Mouse (Mus musculus) hindbrain, embryonic 12.5 days (tissue): ENCODE results near the gene Nap1l4. TPM values are rescaled to one million over a fixed set of nuclear protein-coding genes. Genes with fewer than 3 reads are reported as not detected.

Experiments
- ATAC-seq: fragments of 200-750 bp; cut with Nextera tagmentation; 2 replicates; pipeline ENCODE4 v1.8.0; 2017; ENCODE audit warnings: moderate TSS enrichment; ENCODE audit not compliant: low FRiP score
- H3K27ac ChIP-seq: fragments of 300-500 bp; sonication (generic); 2 replicates; pipeline ENCODE4 v1.5.1; 2016; ENCODE audit warnings: mild to moderate bottlenecking
- H3K27me3 ChIP-seq: fragments of 300-500 bp; sonication (generic); 2 replicates; pipeline ENCODE4 v1.6.1; 2016; ENCODE audit warnings: mild to moderate bottlenecking
- H3K36me3 ChIP-seq: fragments of 300-500 bp; sonication (generic); 2 replicates; pipeline ENCODE4 v1.6.1; 2016; ENCODE audit warnings: mild to moderate bottlenecking
- H3K4me1 ChIP-seq: fragments of 300-500 bp; sonication (generic); 2 replicates; pipeline ENCODE4 v1.6.1; 2016
- H3K4me2 ChIP-seq: fragments of 300-500 bp; sonication (generic); replicated peaks from 2 replicates; pipeline ENCODE4 v1.6.1; 2016; ENCODE audit warnings: mild to moderate bottlenecking
- H3K4me3 ChIP-seq: fragments of 300-500 bp; sonication (generic); 2 replicates; pipeline ENCODE4 v1.5.1; 2016; ENCODE audit warnings: mild to moderate bottlenecking
- H3K9ac ChIP-seq: fragments of 300-500 bp; sonication (generic); 2 replicates; pipeline ENCODE4 v1.6.1; 2016; ENCODE audit warnings: mild to moderate bottlenecking, moderate library complexity
- H3K9me3 ChIP-seq: fragments of 300-500 bp; sonication (generic); replicated peaks from 2 replicates; pipeline ENCODE4 v1.6.1; 2016; ENCODE audit warnings: mild to moderate bottlenecking
- WGBS: fragments of 180-500 bp; shearing (Covaris S2); methylation state at CpG from one replicate; pipeline ENCODE4 v1.1.7; 2016; 5-methylcytosine and 5-hydroxymethylcytosine counted together
- polyA plus RNA-seq: library from polyadenylated mRNA; unstranded; fragments of >200 nt; fragmentation: Nextera tagmentation; extraction: Ambion mirVana; gene quantifications from 2 replicates; pipeline ENCODE4 v1.2.1, GENCODE M21; 2016

Gene Nap1l4
- polyA plus RNA-seq, 1 experiment from 2014 or later: 321 TPM

GRCm38 (mm10) chr7:143510593-143511334, 38.1 kb downstream of the Nap1l4 start:
- Histone ChIP-seq H3K4me1 (no peaks in the 10 kb centered on the region), H3K4me2 (no peak overlapping the region), H3K9ac (no peak overlapping the region), H3K27me3 (no peaks in the 10 kb centered on the region), H3K27ac (no peak overlapping the region), H3K36me3 (peaks cover 35% of the 10 kb centered on the region), H3K9me3 (no peaks in the 10 kb centered on the region), H3K4me3 (no peak overlapping the region)
- no peak for ATAC-seq
- WGBS: 93% methylated on average over 3 of the region's 3 CpGs

- H3K27ac ChIP-seq: no peak overlapping the region
- no peak overlapping the region for H3K4me2 ChIP-seq
- no peak overlapping the region for H3K9ac ChIP-seq
- H3K36me3 ChIP-seq: peaks cover 23% of the 10 kb centered on the region
- ATAC-seq: no peak
- no peaks in the 10 kb centered on the region for H3K9me3 ChIP-seq
- 70% methylated on average over 1 of the region's 1 CpGs for WGBS
- no peak overlapping the region for H3K4me3 ChIP-seq
- peaks cover 9% of the 10 kb centered on the region for H3K27me3 ChIP-seq
- H3K4me1 ChIP-seq: no peaks in the 10 kb centered on the region
Observed at GRCm38 (mm10) chr7:143509566-143509965, 39.3 kb downstream of the Nap1l4 start.

- H3K36me3 ChIP-seq: no peaks in the 10 kb centered on the region
- no peak overlapping the region for H3K4me2 ChIP-seq
- WGBS: 20% methylated on average over 7 of the region's 7 CpGs
- H3K9me3 ChIP-seq: no peaks in the 10 kb centered on the region
- H3K27me3 ChIP-seq: peaks cover 38% of the 10 kb centered on the region
- no peak for ATAC-seq
- no peak overlapping the region for H3K4me3 ChIP-seq
- no peak overlapping the region for H3K9ac ChIP-seq
- no peak overlapping the region for H3K27ac ChIP-seq
- H3K4me1 ChIP-seq: peaks cover 13% of the 10 kb centered on the region
Observed at GRCm38 (mm10) chr7:143506675-143507074, 42.2 kb downstream of the Nap1l4 start.

GRCm38 (mm10) chr7:143506271-143506670, 42.6 kb downstream of the Nap1l4 start:
- no peak overlapping the region for H3K27ac ChIP-seq
- 70% methylated on average over 7 of the region's 7 CpGs for WGBS
- H3K9ac ChIP-seq: no peak overlapping the region
- H3K27me3 ChIP-seq: peaks cover 42% of the 10 kb centered on the region
- H3K4me3 ChIP-seq: no peak overlapping the region
- H3K36me3 ChIP-seq: no peaks in the 10 kb centered on the region
- no peak for ATAC-seq
- H3K4me2 ChIP-seq: no peak overlapping the region
- H3K4me1 ChIP-seq: peaks cover 15% of the 10 kb centered on the region
- H3K9me3 ChIP-seq: no peaks in the 10 kb centered on the region

GRCm38 (mm10) chr7:143505823-143506222, 43.1 kb downstream of the Nap1l4 start:
- WGBS: 25% methylated on average over 11 of the region's 11 CpGs
- Histone ChIP-seq H3K36me3 (no peaks in the 10 kb centered on the region), H3K9me3 (no peaks in the 10 kb centered on the region), H3K9ac (no peak overlapping the region), H3K27ac (no peak overlapping the region), H3K27me3 (peaks cover 46% of the 10 kb centered on the region), H3K4me1 (peaks cover 15% of the 10 kb centered on the region), H3K4me3 (no peak overlapping the region), H3K4me2 (no peak overlapping the region)
- ATAC-seq: no peak

- peaks cover 50% of the 10 kb centered on the region for H3K27me3 ChIP-seq
- 85% methylated on average over 2 of the region's 2 CpGs for WGBS
Observed at GRCm38 (mm10) chr7:143505411-143505810, 43.5 kb downstream of the Nap1l4 start.

GRCm38 (mm10) chr7:143503926-143504325, 45.0 kb downstream of the Nap1l4 start:
- Histone ChIP-seq H3K9ac (no peak overlapping the region), H3K9me3 (no peaks in the 10 kb centered on the region), H3K36me3 (no peaks in the 10 kb centered on the region), H3K4me2 (no peak overlapping the region), H3K27ac (no peak overlapping the region), H3K4me1 (peaks cover 15% of the 10 kb centered on the region), H3K4me3 (no peak overlapping the region), H3K27me3 (peaks cover 64% of the 10 kb centered on the region)
- no peak for ATAC-seq
- WGBS: 82% methylated on average over 6 of the region's 6 CpGs

More at GRCm38 (mm10) chr7:143505411-143505810, 43.5 kb downstream of the Nap1l4 start:
- Histone ChIP-seq H3K9ac (no peak overlapping the region), H3K27ac (no peak overlapping the region), H3K4me3 (no peak overlapping the region), H3K4me2 (no peak overlapping the region), H3K9me3 (no peaks in the 10 kb centered on the region), H3K36me3 (no peaks in the 10 kb centered on the region), H3K4me1 (peaks cover 15% of the 10 kb centered on the region)
- no peak for ATAC-seq

GRCm38 (mm10) chr7:143502418-143503200, 46.3 kb downstream of the Nap1l4 start, which contains the start of gene Phlda2:
Gene Phlda2, minus strand, starts transcription at chr7:143503150.
- Histone ChIP-seq H3K27ac (no peak within 1 kb of the TSS), H3K9ac (0 out of 2 replicates have a peak within 1 kb of the TSS, but pooled peaks have one; percentile 15), H3K36me3 (no peaks in the 10 kb centered on the region), H3K9me3 (no peaks in the 10 kb centered on the region), H3K27me3 (peaks cover 68% of the 10 kb centered on the region), H3K4me3 (peak within 1 kb of the TSS; percentile 37), H3K4me2 (peak within 1 kb of the TSS; percentile 67), H3K4me1 (peaks cover 15% of the 10 kb centered on the region)
- WGBS: 4% methylated on average over 51 of the region's 51 CpGs
- ATAC-seq: no peak

GRCm38 (mm10) chr7:143501643-143502417, 47.1 kb downstream of the Nap1l4 start:
- Histone ChIP-seq H3K4me1 (peaks cover 15% of the 10 kb centered on the region), H3K36me3 (no peaks in the 10 kb centered on the region), H3K9me3 (no peaks in the 10 kb centered on the region), H3K4me3 (peak overlapping the region; percentile 37), H3K4me2 (peak overlapping the region; percentile 67), H3K27me3 (peaks cover 68% of the 10 kb centered on the region), H3K9ac (0 out of 2 replicates have a peak overlapping the region, but pooled peaks have one; percentile 15), H3K27ac (no peak overlapping the region)
- 4% methylated on average over 55 of the region's 55 CpGs for WGBS
- no peak for ATAC-seq

- Histone ChIP-seq H3K27ac (no peak overlapping the region), H3K4me3 (no peak overlapping the region), H3K36me3 (no peaks in the 10 kb centered on the region), H3K9ac (no peak overlapping the region), H3K9me3 (no peaks in the 10 kb centered on the region), H3K4me2 (no peak overlapping the region), H3K4me1 (peaks cover 15% of the 10 kb centered on the region), H3K27me3 (peaks cover 68% of the 10 kb centered on the region)
- no peak for ATAC-seq
- 33% methylated on average over 2 of the region's 2 CpGs for WGBS
Observed at GRCm38 (mm10) chr7:143500912-143501311, 48.0 kb downstream of the Nap1l4 start.

GRCm38 (mm10) chr7:143498584-143498983, 50.3 kb downstream of the Nap1l4 start:
- Histone ChIP-seq H3K27me3 (peaks cover 50% of the 10 kb centered on the region), H3K27ac (no peak overlapping the region), H3K4me1 (peaks cover 15% of the 10 kb centered on the region), H3K9ac (no peak overlapping the region), H3K9me3 (no peaks in the 10 kb centered on the region), H3K36me3 (no peaks in the 10 kb centered on the region), H3K4me2 (no peak overlapping the region), H3K4me3 (no peak overlapping the region)
- ATAC-seq: no peak
- WGBS: 78% methylated on average over 4 of the region's 4 CpGs
